Mouse (Mus musculus) neural tube, embryonic 12.5 days (tissue): ENCODE measurements around the gene Wdr76. TPM values are rescaled to one million over a fixed set of nuclear protein-coding genes. Genes with fewer than 3 reads are reported as not detected.
"Not testable (repeated sequence)": the region's sequence is repeated elsewhere in the genome, so short reads cannot be mapped to it uniquely, and the experiment has no call there.

Experiments used
- ATAC-seq: fragments of 200-750 bp; cut with Nextera tagmentation; 2 replicates; pipeline ENCODE4 v1.8.0; 2017; ENCODE audit warnings: low read depth, mild to moderate bottlenecking, moderate TSS enrichment, moderate library complexity; ENCODE audit not compliant: low FRiP score
- H3K27ac ChIP-seq: fragments of 300-500 bp; sonication (generic); 2 replicates; pipeline ENCODE4 v1.5.1; 2016
- H3K27me3 ChIP-seq: fragments of 300-500 bp; sonication (generic); replicated peaks from 2 replicates; pipeline ENCODE4 v1.6.1; 2016; ENCODE audit warnings: mild to moderate bottlenecking
- H3K36me3 ChIP-seq: fragments of 300-500 bp; sonication (generic); 2 replicates; pipeline ENCODE4 v1.6.1; 2016; ENCODE audit warnings: mild to moderate bottlenecking
- H3K4me1 ChIP-seq: fragments of 300-500 bp; sonication (generic); 2 replicates; pipeline ENCODE4 v1.6.1; 2016
- H3K4me2 ChIP-seq: fragments of 300-500 bp; sonication (generic); replicated peaks from 2 replicates; pipeline ENCODE4 v1.6.1; 2016; ENCODE audit warnings: mild to moderate bottlenecking
- H3K4me3 ChIP-seq: fragments of 300-500 bp; sonication (generic); 2 replicates; pipeline ENCODE4 v1.5.1; 2016
- H3K9ac ChIP-seq: fragments of 300-500 bp; sonication (generic); 2 replicates; pipeline ENCODE4 v1.6.1; 2016; ENCODE audit warnings: mild to moderate bottlenecking
- H3K9me3 ChIP-seq: fragments of 300-500 bp; sonication (generic); 2 replicates; pipeline ENCODE4 v1.6.1; 2016; ENCODE audit warnings: mild to moderate bottlenecking
- WGBS: fragments of 180-500 bp; shearing (Covaris S2); methylation state at CpG from one replicate; pipeline ENCODE4 v1.1.7; 2016; 5-methylcytosine and 5-hydroxymethylcytosine counted together
- polyA plus RNA-seq: library from polyadenylated mRNA; unstranded; fragments of >200 nt; fragmentation: Nextera tagmentation; extraction: Ambion mirVana; gene quantifications from 2 replicates; pipeline ENCODE4 v1.2.1, GENCODE M21; 2016

The Wdr76 gene
- polyA plus RNA-seq, 1 experiment from 2014 or later: 8.1 TPM

GRCm38 (mm10) chr2:121484403-121484802, 22.1 kb upstream of the Wdr76 start:
- not testable (repeated sequence) for H3K27me3 ChIP-seq, H3K9me3 ChIP-seq, H3K9ac ChIP-seq, H3K4me3 ChIP-seq, ATAC-seq, H3K4me1 ChIP-seq, H3K27ac ChIP-seq, H3K36me3 ChIP-seq, H3K4me2 ChIP-seq
- WGBS: 70% methylated on average over 2 of the region's 2 CpGs

GRCm38 (mm10) chr2:121501550-121501949, 5.0 kb upstream of the Wdr76 start:
- not testable (repeated sequence) for H3K36me3 ChIP-seq, H3K4me3 ChIP-seq, H3K27me3 ChIP-seq, H3K27ac ChIP-seq, ATAC-seq, H3K4me2 ChIP-seq, H3K9me3 ChIP-seq, H3K4me1 ChIP-seq, H3K9ac ChIP-seq
- WGBS: 80% methylated on average over 3 of the region's 6 CpGs

- Histone ChIP-seq H3K36me3 (peaks cover 13% of the 10 kb centered on the region), H3K27me3 (no peaks in the 10 kb centered on the region), H3K27ac (no peak overlapping the region), H3K4me2 (peak overlapping the region; percentile 74), H3K9me3 (no peaks in the 10 kb centered on the region), H3K9ac (peak overlapping the region; percentile 68; the same call in 1 of the 2 replicates), H3K4me1 (peaks cover 15% of the 10 kb centered on the region), H3K4me3 (peak overlapping the region; percentile 58)
- WGBS: 35% methylated on average over 12 of the region's 12 CpGs
- no peak for ATAC-seq
Measured at GRCm38 (mm10) chr2:121507173-121507950, 839 bp downstream of the Wdr76 start.

- H3K9ac ChIP-seq: no peak overlapping the region
- H3K9me3 ChIP-seq: no peaks in the 10 kb centered on the region
- WGBS: 96% methylated on average over 2 of the region's 2 CpGs
- H3K4me3 ChIP-seq: peak overlapping the region; percentile 58
- peaks cover 11% of the 10 kb centered on the region for H3K36me3 ChIP-seq
- H3K4me1 ChIP-seq: peaks cover 15% of the 10 kb centered on the region
- no peaks in the 10 kb centered on the region for H3K27me3 ChIP-seq
- no peak for ATAC-seq
- H3K4me2 ChIP-seq: peak overlapping the region; percentile 74
- H3K27ac ChIP-seq: no peak overlapping the region
Measured at GRCm38 (mm10) chr2:121507951-121508330, 1.4 kb downstream of the Wdr76 start.

- H3K9ac ChIP-seq: 0 out of 2 replicates have a peak overlapping the region, but pooled peaks have one; percentile 48
- 21% methylated on average over 16 of the region's 16 CpGs for WGBS
- no peaks in the 10 kb centered on the region for H3K9me3 ChIP-seq
- H3K36me3 ChIP-seq: peaks cover 15% of the 10 kb centered on the region
- H3K4me3 ChIP-seq: peak overlapping the region; percentile 23
- no peaks in the 10 kb centered on the region for H3K27me3 ChIP-seq
- no peak overlapping the region for H3K27ac ChIP-seq
- peaks cover 15% of the 10 kb centered on the region for H3K4me1 ChIP-seq
- ATAC-seq: peak; percentile 63; the same call in 1 of the 2 replicates
- peak overlapping the region; percentile 55 for H3K4me2 ChIP-seq
Measured at GRCm38 (mm10) chr2:121509584-121509983, 3.1 kb downstream of the Wdr76 start.

- Histone ChIP-seq H3K4me3 (no peak overlapping the region), H3K36me3 (peaks cover 20% of the 10 kb centered on the region), H3K4me2 (no peak overlapping the region), H3K27me3 (no peaks in the 10 kb centered on the region), H3K9ac (no peak overlapping the region), H3K27ac (no peak overlapping the region), H3K9me3 (no peaks in the 10 kb centered on the region), H3K4me1 (peaks cover 13% of the 10 kb centered on the region)
- ATAC-seq: no peak
- 95% methylated on average over 8 of the region's 8 CpGs for WGBS
Measured at GRCm38 (mm10) chr2:121511401-121511800, 4.9 kb downstream of the Wdr76 start.

GRCm38 (mm10) chr2:121512991-121513765, 6.7 kb downstream of the Wdr76 start:
- not testable (repeated sequence) for H3K4me1 ChIP-seq, H3K4me3 ChIP-seq, H3K4me2 ChIP-seq, ATAC-seq, H3K27ac ChIP-seq, H3K9ac ChIP-seq, H3K9me3 ChIP-seq, H3K27me3 ChIP-seq
- H3K36me3 ChIP-seq: peaks cover 30% of the 10 kb centered on the region
- WGBS: 97% methylated on average over 5 of the region's 5 CpGs

GRCm38 (mm10) chr2:121514211-121514610, 7.7 kb downstream of the Wdr76 start:
- Histone ChIP-seq H3K36me3 (peaks cover 34% of the 10 kb centered on the region), H3K4me3 (no peak overlapping the region), H3K27ac (no peak overlapping the region), H3K9me3 (no peaks in the 10 kb centered on the region), H3K9ac (no peak overlapping the region), H3K4me1 (no peaks in the 10 kb centered on the region), H3K4me2 (no peak overlapping the region), H3K27me3 (no peaks in the 10 kb centered on the region)
- 92% methylated on average over 4 of the region's 4 CpGs for WGBS
- no peak for ATAC-seq

- Histone ChIP-seq H3K27me3 (no peaks in the 10 kb centered on the region), H3K27ac (no peak overlapping the region), H3K9me3 (no peaks in the 10 kb centered on the region), H3K4me3 (no peak overlapping the region), H3K4me1 (no peaks in the 10 kb centered on the region), H3K9ac (no peak overlapping the region), H3K4me2 (no peak overlapping the region), H3K36me3 (peaks cover 32% of the 10 kb centered on the region)
- ATAC-seq: no peak
- WGBS: 93% methylated on average over 5 of the region's 5 CpGs
Measured at GRCm38 (mm10) chr2:121518106-121518505, 11.6 kb downstream of the Wdr76 start.

GRCm38 (mm10) chr2:121518711-121519110, 12.2 kb downstream of the Wdr76 start:
- not testable (repeated sequence) for H3K4me3 ChIP-seq, H3K4me1 ChIP-seq, ATAC-seq, H3K9ac ChIP-seq, H3K27ac ChIP-seq, H3K9me3 ChIP-seq, H3K4me2 ChIP-seq, H3K27me3 ChIP-seq
- WGBS: 93% methylated on average over 4 of the region's 4 CpGs
- peaks cover 32% of the 10 kb centered on the region for H3K36me3 ChIP-seq

- ATAC-seq: no peak
- no peaks in the 10 kb centered on the region for H3K9me3 ChIP-seq
- H3K27ac ChIP-seq: no peak overlapping the region
- WGBS: 94% methylated on average over 2 of the region's 2 CpGs
- H3K9ac ChIP-seq: no peak overlapping the region
- H3K4me2 ChIP-seq: no peak overlapping the region
- H3K4me1 ChIP-seq: no peaks in the 10 kb centered on the region
- H3K4me3 ChIP-seq: no peak overlapping the region
- peaks cover 39% of the 10 kb centered on the region for H3K36me3 ChIP-seq
- no peaks in the 10 kb centered on the region for H3K27me3 ChIP-seq
Measured at GRCm38 (mm10) chr2:121522006-121522405, 15.5 kb downstream of the Wdr76 start.

GRCm38 (mm10) chr2:121522830-121523229, 16.3 kb downstream of the Wdr76 start:
- ATAC-seq, H3K4me1 ChIP-seq, H3K9me3 ChIP-seq: not testable (repeated sequence)

More at GRCm38 (mm10) chr2:121522830-121523229, 16.3 kb downstream of the Wdr76 start:
- not testable (repeated sequence) for H3K27ac ChIP-seq, H3K4me3 ChIP-seq, H3K4me2 ChIP-seq, H3K27me3 ChIP-seq, H3K9ac ChIP-seq
- peaks cover 32% of the 10 kb centered on the region for H3K36me3 ChIP-seq
- 94% methylated on average over 3 of the region's 3 CpGs for WGBS
